In genomic region chr3:79883092-79883491, GRCm38 (mm10) we compare ENCODE assay signal across 8 mouse cellular contexts. TPM values are rescaled to one million over a fixed set of nuclear protein-coding genes. Genes with fewer than 3 reads are reported as not detected.
DNase-seq lines count a peak whose midpoint lies in the region; ATAC-seq and TF ChIP-seq lines count a peak whose summit lies in the region.

No protein-coding gene starts in this region.

- H3K4me1 ChIP-seq in small intestine, adult 2 months (ENCODE audit: control insufficient read depth, insufficient read depth, insufficient read length, low read length) = peaks cover 15% of the 10 kb centered on the region

- H3K36me3 ChIP-seq in small intestine, adult 2 months (ENCODE audit: control insufficient read depth, insufficient read depth, low read length) = no peaks in the 10 kb centered on the region

- peak; percentile 14 to 16 for DNase-seq in CD8-positive naive resting alpha-beta T cell, adult 2 months (ENCODE audit: low read depth in 2 of 2, low spot score in 2 of 2)
- peak; percentile 88 for DNase-seq in NIH3T3 (ENCODE audit: low read depth)
- DNase-seq in cerebellum, adult 9-10 months = peak; percentile 52
- peak; percentile 75 for DNase-seq in gastrocnemius, postnatal 10 days
- peak; percentile 74 for DNase-seq in kidney, postnatal 14 days
- DNase-seq in lung, postnatal 10 days = peak; percentile 83

- 30% methylated on average over 7 of the region's 7 CpGs for WGBS in small intestine, adult 2 months

- no peak overlapping the region for H3K4me3 ChIP-seq in small intestine, adult 2 months (ENCODE audit: low read depth, low read length)

- TF ChIP-seq POLR2A in small intestine, adult 2 months (IDR thresholded peaks at IDR 0.05; ENCODE audit: low read depth, low read length) = no peak

- peak; percentile 96 for TF ChIP-seq CTCF in small intestine, adult 2 months (IDR thresholded peaks at IDR 0.05; ENCODE audit: extremely low read depth, insufficient read length, insufficient replicate concordance, low read depth, low read length)

- ATAC-seq in inflammation-experienced regulatory T-cells, adult 6 months = no peak

- H3K27me3 ChIP-seq in small intestine, adult 2 months (ENCODE audit: control insufficient read depth, insufficient read depth, low read length) = no peaks in the 10 kb centered on the region

- H3K27ac ChIP-seq in small intestine, adult 2 months (ENCODE audit: insufficient read depth, low read depth, low read length) = no peak overlapping the region

RNA-seq across cellular contexts. Expression of gene Fam198b, which starts 1.2 kb away (rescaled TPM):
- 10 to 100 TPM; 39.2 to 52.3 TPM for total RNA-seq in gastrocnemius, postnatal 10 days (2021)
- 1.2 and 1.7 TPM in 2 replicates for polyA plus RNA-seq in small intestine, adult 2 months (2012; rRNA removed)
- polyA plus RNA-seq in inflammation-experienced regulatory T-cells, adult 6 months (2017; shearing (Covaris generic)) = under 1 TPM in 1 of 3 experiments, not detected in 2; 0.26 TPM

RNA-seq across cellular contexts. Expression of gene Tmem144, which starts 30.5 kb away (rescaled TPM):
- 1 to 10 TPM; 1.1 to 3.3 TPM for total RNA-seq in gastrocnemius, postnatal 10 days (2021)
- 0.88 and 7.7 TPM in 2 replicates for polyA plus RNA-seq in small intestine, adult 2 months (2012; rRNA removed)
- polyA plus RNA-seq in inflammation-experienced regulatory T-cells, adult 6 months (2017; shearing (Covaris generic)) = under 1 TPM in 2 of 3 experiments, not detected in 1; 0.50 to 0.83 TPM

Comparison
In these comparisons a context has a peak if more than half of its experiments do, and no peak if none do; other contexts are left out.
1. DNase-seq: peak in every context shown above with its lines; median percentile 88 in NIH3T3; 83 in lung, postnatal 10 days; 75 in gastrocnemius, postnatal 10 days; 74 in kidney, postnatal 14 days; 52 in cerebellum, adult 9-10 months; 15 in CD8-positive naive resting alpha-beta T cell, adult 2 months.